Mouse (Mus musculus) embryonic facial prominence, embryonic 11.5 days (tissue): ENCODE measurements around the gene Gm49673. TPM values are rescaled to one million over a fixed set of nuclear protein-coding genes. Genes with fewer than 3 reads are reported as not detected.
A peak's percentile ranks its signal among the peaks of the same experiment; 100 is the strongest.
"Not testable (repeated sequence)": the region's sequence is repeated elsewhere in the genome, so short reads cannot be mapped to it uniquely, and the experiment has no call there.

Source experiments
- ATAC-seq: fragments of 200-750 bp; cut with Nextera tagmentation; replicated peaks from 2 replicates; pipeline ENCODE4 v1.8.0; 2017; ENCODE audit warnings: low read depth; ENCODE audit not compliant: insufficient number of reproducible peaks, low FRiP score, low TSS enrichment
- DNase-seq: peaks from one replicate; pipeline ENCODE4 v3.0.0-alpha.2; 2015; ENCODE audit warnings: low spot score
- H3K27ac ChIP-seq: fragments of 300-500 bp; sonication (generic); replicated peaks from 2 replicates; pipeline ENCODE4 v1.5.1; 2014; ENCODE audit warnings: mild to moderate bottlenecking, low read depth, low read length, control low read depth
- H3K27me3 ChIP-seq: fragments of 300-500 bp; sonication (generic); 2 replicates; pipeline ENCODE4 v1.6.1; 2014; ENCODE audit warnings: mild to moderate bottlenecking, low read length, moderate library complexity, mixed read lengths; ENCODE audit not compliant: control insufficient read depth, insufficient read depth
- H3K36me3 ChIP-seq: fragments of 300-500 bp; sonication (generic); replicated peaks from 2 replicates; pipeline ENCODE4 v1.6.1; 2014; ENCODE audit warnings: low read depth, mild to moderate bottlenecking, low read length, moderate library complexity, mixed read lengths; ENCODE audit not compliant: control insufficient read depth, insufficient read depth
- H3K4me1 ChIP-seq: fragments of 300-500 bp; sonication (generic); 2 replicates; pipeline ENCODE4 v1.6.1; 2014; ENCODE audit warnings: low read length, mixed read lengths; ENCODE audit not compliant: control insufficient read depth, insufficient read depth
- H3K4me2 ChIP-seq: fragments of 300-500 bp; sonication (generic); 2 replicates; pipeline ENCODE4 v1.6.1; 2014; ENCODE audit warnings: low read depth, mild to moderate bottlenecking, control low read depth, low read length, moderate library complexity
- H3K4me3 ChIP-seq: fragments of 300-500 bp; sonication (generic); 2 replicates; pipeline ENCODE4 v1.5.1; 2014; ENCODE audit warnings: low read depth, low read length, control low read depth
- H3K9ac ChIP-seq: fragments of 300-500 bp; sonication (generic); replicated peaks from 2 replicates; pipeline ENCODE4 v1.6.1; 2014; ENCODE audit warnings: mild to moderate bottlenecking, control low read depth, low read length
- H3K9me3 ChIP-seq: fragments of 300-500 bp; sonication (generic); replicated peaks from 2 replicates; pipeline ENCODE4 v1.6.1; 2016; ENCODE audit warnings: mild to moderate bottlenecking, low read length, inconsistent platforms, mixed read lengths; ENCODE audit not compliant: control insufficient read depth
- WGBS: fragments of 180-500 bp; shearing (Covaris S2); extraction: QIAGEN DNeasy Blood & Tissue Kit; methylation state at CpG from one replicate; pipeline ENCODE4 v1.1.7; 2014; 5-methylcytosine and 5-hydroxymethylcytosine counted together
- polyA plus RNA-seq: library from polyadenylated mRNA; unstranded; fragments of >200 nt; fragmentation: Nextera tagmentation; extraction: Ambion mirVana; gene quantifications from 2 replicates; pipeline ENCODE4 v1.2.1, GENCODE M21; 2014

Gm49673 gene
- polyA plus RNA-seq, 1 experiment from 2014 or later = 0.25 TPM

DNA sequence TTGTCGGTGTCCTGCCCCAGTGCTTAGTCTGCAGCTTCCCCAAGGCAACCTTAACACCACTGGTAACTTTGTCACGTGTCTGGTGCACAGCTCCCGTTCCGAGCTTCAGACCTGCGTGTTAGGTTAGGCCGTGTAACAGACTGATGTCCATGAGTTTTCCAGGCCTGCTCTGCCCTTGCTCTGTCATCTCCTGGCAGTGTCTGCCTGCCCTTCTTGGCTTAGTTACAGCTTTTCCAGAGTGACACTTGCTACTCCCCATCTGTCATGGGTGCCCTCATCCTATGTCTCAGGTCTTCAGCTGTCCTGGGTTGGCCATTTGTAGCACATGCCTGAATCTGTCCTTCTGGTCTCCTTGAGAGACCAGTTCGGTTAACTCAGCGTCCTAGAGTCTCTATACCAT lies 19.8 kb upstream of the Gm49673 start:
- not testable (repeated sequence) for H3K4me1 ChIP-seq, DNase-seq, H3K27me3 ChIP-seq, H3K9me3 ChIP-seq, H3K9ac ChIP-seq, H3K4me2 ChIP-seq, H3K27ac ChIP-seq, ATAC-seq, H3K36me3 ChIP-seq, H3K4me3 ChIP-seq
- WGBS = 94% methylated on average over 5 of the region's 8 CpGs

GRCm38 (mm10) chr17:8166454-8166853 lies 18.9 kb upstream of the Gm49673 start:
- not testable (repeated sequence) for H3K4me3 ChIP-seq, H3K4me1 ChIP-seq, H3K9ac ChIP-seq, H3K9me3 ChIP-seq, H3K36me3 ChIP-seq, H3K4me2 ChIP-seq, ATAC-seq, H3K27me3 ChIP-seq, H3K27ac ChIP-seq, DNase-seq
- 40% methylated on average over 1 of the region's 3 CpGs for WGBS

DNA sequence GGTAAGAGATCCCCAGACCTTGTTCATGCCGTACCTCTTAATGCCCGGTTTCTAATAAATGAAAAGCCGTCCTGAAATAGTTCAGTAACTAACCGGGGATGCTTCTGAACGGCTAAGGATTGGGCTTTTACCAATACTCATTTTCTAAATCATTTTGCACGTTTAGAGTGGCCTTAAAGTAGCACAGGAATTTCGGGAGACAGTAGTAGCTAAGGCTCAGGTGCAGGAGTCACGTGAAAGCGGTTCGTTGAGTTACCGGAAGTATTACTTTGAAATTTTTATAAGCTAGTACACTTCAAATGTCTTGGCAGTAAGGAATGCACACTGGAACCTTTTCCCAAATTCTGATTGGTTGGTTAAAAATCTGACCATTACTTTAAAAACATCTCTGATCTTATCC lies 18.4 kb upstream of the Gm49673 start:
- DNase-seq = not testable (repeated sequence)

GRCm38 (mm10) chr17:8165608-8165945 lies 18.0 kb upstream of the Gm49673 start:
- Histone ChIP-seq H3K9ac (peak overlapping the region; percentile 34), H3K4me3 (peak overlapping the region; percentile 44)
- H3K36me3 ChIP-seq, H3K4me2 ChIP-seq, H3K9me3 ChIP-seq, H3K27ac ChIP-seq, H3K27me3 ChIP-seq, H3K4me1 ChIP-seq, DNase-seq: not testable (repeated sequence)
- WGBS = under 1% methylated on average over 20 of the region's 42 CpGs
- ATAC-seq = peak; percentile 70; the same call in 1 of the 2 replicates

More for the DNA sequence above, 18.4 kb upstream of the Gm49673 start:
- WGBS = under 1% methylated on average over 10 of the region's 11 CpGs
- H3K4me1 ChIP-seq, H3K4me2 ChIP-seq, H3K9ac ChIP-seq, H3K36me3 ChIP-seq, H3K9me3 ChIP-seq, ATAC-seq, H3K27me3 ChIP-seq, H3K27ac ChIP-seq: not testable (repeated sequence)
- peak overlapping the region; percentile 44 for H3K4me3 ChIP-seq

- H3K4me1 ChIP-seq, DNase-seq, H3K36me3 ChIP-seq, H3K27ac ChIP-seq, H3K4me2 ChIP-seq, H3K27me3 ChIP-seq, H3K9me3 ChIP-seq: not testable (repeated sequence)
- Histone ChIP-seq H3K9ac (peak within 1 kb of the TSS; percentile 34), H3K4me3 (peak within 1 kb of the TSS; percentile 44)
- ATAC-seq = peak; percentile 92
- WGBS = 3% methylated on average over 12 of the region's 55 CpGs
Observed at GRCm38 (mm10) chr17:8164701-8165607, 17.4 kb upstream of the Gm49673 start, which contains the start of gene Fgfr1op. Gene Fgfr1op, plus strand, starts transcription at chr17:8165501.

GRCm38 (mm10) chr17:8160969-8161368 lies 13.4 kb upstream of the Gm49673 start:
- not testable (repeated sequence) for H3K27me3 ChIP-seq, H3K9me3 ChIP-seq, ATAC-seq, H3K9ac ChIP-seq, H3K27ac ChIP-seq, H3K36me3 ChIP-seq, H3K4me3 ChIP-seq, H3K4me1 ChIP-seq, H3K4me2 ChIP-seq
- 23% methylated on average over 2 of the region's 3 CpGs for WGBS
- DNase-seq = peak; percentile 7

DNA sequence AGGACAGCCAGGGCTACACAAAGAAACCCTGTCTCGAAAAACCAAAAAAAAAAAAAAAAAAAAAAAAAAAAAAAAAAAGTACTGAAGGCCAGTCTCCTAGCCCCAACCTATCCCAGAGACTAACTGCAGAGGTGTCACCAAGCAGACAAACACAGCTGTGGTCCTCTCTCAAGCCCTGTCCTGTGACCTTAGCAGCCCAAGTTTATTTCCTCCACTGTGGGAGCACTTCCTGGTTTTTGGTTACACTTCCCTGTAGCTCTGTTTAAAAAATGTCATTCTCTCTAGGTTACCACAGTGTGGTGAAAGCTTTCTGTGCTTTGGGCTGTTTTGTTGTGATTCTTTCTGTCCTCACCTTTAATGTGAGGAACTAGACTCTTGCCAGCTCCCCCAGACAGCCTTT lies 11.0 kb upstream of the Gm49673 start:
- not testable (repeated sequence) for H3K4me1 ChIP-seq, H3K36me3 ChIP-seq, DNase-seq, H3K9ac ChIP-seq, H3K4me2 ChIP-seq, H3K9me3 ChIP-seq, H3K27ac ChIP-seq, ATAC-seq, H3K27me3 ChIP-seq, H3K4me3 ChIP-seq
- WGBS = no CpG with 5 or more reads among the region's 1 CpGs

DNA sequence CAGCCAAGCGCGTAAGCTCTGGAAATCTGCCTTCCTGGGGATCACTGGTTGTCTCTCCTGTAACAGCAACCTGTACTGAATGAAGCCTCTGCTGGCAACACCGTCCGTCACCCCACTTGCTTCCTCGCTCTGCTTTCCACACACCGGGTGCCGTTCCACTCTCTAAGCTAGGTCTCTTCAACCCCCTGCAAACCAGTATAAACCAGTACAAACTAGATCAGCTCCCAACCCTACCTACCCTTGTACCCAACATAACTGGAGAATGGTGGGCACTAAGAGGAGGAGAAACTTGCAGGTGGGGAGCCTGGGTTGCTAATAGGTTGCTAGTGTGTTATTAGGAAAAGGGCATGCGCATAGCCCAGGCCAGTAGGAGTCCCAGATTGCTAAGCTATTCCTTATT lies 8.4 kb upstream of the Gm49673 start:
- not testable (repeated sequence) for DNase-seq, ATAC-seq
- no CpG with 5 or more reads among the region's 8 CpGs for WGBS

More for the DNA sequence above, 8.4 kb upstream of the Gm49673 start:
- H3K9me3 ChIP-seq, H3K9ac ChIP-seq, H3K27me3 ChIP-seq, H3K36me3 ChIP-seq, H3K4me1 ChIP-seq, H3K4me3 ChIP-seq, H3K27ac ChIP-seq, H3K4me2 ChIP-seq: not testable (repeated sequence)
